Mouse (Mus musculus): ENCODE measurements around the gene Il3.
"Not testable (repeated sequence)": the region's sequence is repeated elsewhere in the genome, so short reads cannot be mapped to it uniquely, and the experiment has no call there.

Il3 gene

GRCm38 (mm10) chr11:54267177-54267576, at the start of gene Il3:
TSS of gene Il3 (minus strand) at chr11:54267277.
- DNase-seq, result no peak

- no peak for DNase-seq
These were observed 48.3 kb upstream of the Il3 start for GRCm38 (mm10) chr11:54315336-54315735.

- no peak for DNase-seq
These were observed 47.7 kb upstream of the Il3 start for GRCm38 (mm10) chr11:54314740-54315139.

- DNase-seq, result no peak
These were observed 46.6 kb upstream of the Il3 start for GRCm38 (mm10) chr11:54313391-54314360.

- no peak for DNase-seq
These were observed 45.5 kb upstream of the Il3 start for GRCm38 (mm10) chr11:54312603-54313002.

GRCm38 (mm10) chr11:54312021-54312420, 44.9 kb upstream of the Il3 start:
- no peak for DNase-seq

GRCm38 (mm10) chr11:54310588-54310987, 43.5 kb upstream of the Il3 start:
- no peak for DNase-seq

- DNase-seq, result peak; percentile 65
These were observed 40.2 kb upstream of the Il3 start for GRCm38 (mm10) chr11:54307139-54307816.

- no peak for DNase-seq
These were observed 38.3 kb upstream of the Il3 start for GRCm38 (mm10) chr11:54305331-54305730.

GRCm38 (mm10) chr11:54304471-54304873, 37.4 kb upstream of the Il3 start:
- no peak for DNase-seq

GRCm38 (mm10) chr11:54303728-54304470, 36.8 kb upstream of the Il3 start, which contains the start of gene Acsl6:
TSS of gene Acsl6 (plus strand) at chr11:54303798.
- DNase-seq, result peak; percentile 10

- DNase-seq, result no peak
These were observed 36.1 kb upstream of the Il3 start for GRCm38 (mm10) chr11:54303076-54303727.

GRCm38 (mm10) chr11:54302606-54303005, 35.5 kb upstream of the Il3 start:
- no peak for DNase-seq

- DNase-seq, result no peak
These were observed 34.9 kb upstream of the Il3 start for GRCm38 (mm10) chr11:54301994-54302393.

GRCm38 (mm10) chr11:54298777-54299176, 31.7 kb upstream of the Il3 start:
- no peak for DNase-seq

- not testable (repeated sequence) for DNase-seq
These were observed 30.4 kb upstream of the Il3 start for GRCm38 (mm10) chr11:54297471-54297870.

GRCm38 (mm10) chr11:54296734-54297133, 29.7 kb upstream of the Il3 start:
- DNase-seq, result no peak

- DNase-seq, result no peak
These were observed 28.9 kb upstream of the Il3 start for GRCm38 (mm10) chr11:54295971-54296370.

- DNase-seq, result no peak
These were observed 27.1 kb upstream of the Il3 start for GRCm38 (mm10) chr11:54293980-54294807.

GRCm38 (mm10) chr11:54292163-54292562, 25.1 kb upstream of the Il3 start:
- DNase-seq, result no peak

GRCm38 (mm10) chr11:54287821-54288453, 20.9 kb upstream of the Il3 start:
- no peak for DNase-seq
